Comparison of ENCODE assay signal across 30 mouse cellular contexts in genomic region chr16:23672375-23672774, GRCm38 (mm10).
DNase-seq lines count a peak whose midpoint lies in the region; ATAC-seq and TF ChIP-seq lines count a peak whose summit lies in the region.
"Had no signal": no experiment of that assay in that cellular context is flagged by ENCODE, and none has a peak within 500 bp of the region (broad histone marks: within the 10 kb centered on the region; RNA-seq: fewer than 3 reads in every experiment).

No protein-coding gene starts in this region.

- WGBS in hindbrain, embryonic 16.5 days, result 24% methylated on average over 6 of the region's 6 CpGs
- WGBS in hindbrain, embryonic 13.5 days, result 29% methylated on average over 6 of the region's 6 CpGs
- 44% methylated on average over 6 of the region's 6 CpGs for WGBS in lung, embryonic 14.5 days

- H3K4me1 ChIP-seq in hindbrain, embryonic 16.5 days (ENCODE audit: control insufficient read depth, insufficient read depth, low read depth, low read length), result no peaks in the 10 kb centered on the region
- H3K4me1 ChIP-seq in hindbrain, embryonic 13.5 days (replicated peaks), result peaks cover 9% of the 10 kb centered on the region; the same call in 1 of the 2 replicates
- H3K4me1 ChIP-seq in lung, embryonic 14.5 days (ENCODE audit: insufficient read depth), result no peaks in the 10 kb centered on the region
- H3K4me1 ChIP-seq: forebrain, embryonic 15.5 days; heart, embryonic 12.5 days; kidney, embryonic 15.5 days; limb, embryonic 10.5 days; limb, embryonic 15.5 days; liver, embryonic 15.5 days; lung, embryonic 15.5 days; midbrain, embryonic 12.5 days had no signal

- no peak overlapping the region for H3K9ac ChIP-seq in hindbrain, embryonic 16.5 days (ENCODE audit: low read depth, low read length)
- H3K9ac ChIP-seq in hindbrain, embryonic 13.5 days, result no peak overlapping the region
- no peak overlapping the region for H3K9ac ChIP-seq in lung, embryonic 14.5 days
- H3K9ac ChIP-seq: forebrain, embryonic 15.5 days; heart, embryonic 12.5 days; kidney, embryonic 15.5 days; limb, embryonic 15.5 days; liver, embryonic 15.5 days; lung, embryonic 15.5 days; midbrain, embryonic 12.5 days had no signal

- H3K9me3 ChIP-seq in hindbrain, embryonic 16.5 days (ENCODE audit: control insufficient read depth, low read length), result no peaks in the 10 kb centered on the region
- no peaks in the 10 kb centered on the region for H3K9me3 ChIP-seq in hindbrain, embryonic 13.5 days
- no peaks in the 10 kb centered on the region for H3K9me3 ChIP-seq in lung, embryonic 14.5 days (ENCODE audit: low read depth, low read length)
- H3K9me3 ChIP-seq: forebrain, embryonic 15.5 days; heart, embryonic 12.5 days; kidney, embryonic 15.5 days; limb, embryonic 10.5 days; limb, embryonic 15.5 days; liver, embryonic 15.5 days; lung, embryonic 15.5 days; midbrain, embryonic 12.5 days had no signal

- H3K27me3 ChIP-seq in hindbrain, embryonic 16.5 days (replicated peaks; ENCODE audit: control insufficient read depth, insufficient read depth, low read length), result no peaks in the 10 kb centered on the region
- H3K27me3 ChIP-seq in hindbrain, embryonic 13.5 days, result no peaks in the 10 kb centered on the region
- no peaks in the 10 kb centered on the region for H3K27me3 ChIP-seq in lung, embryonic 14.5 days (ENCODE audit: insufficient read depth, low read length)
- H3K27me3 ChIP-seq: forebrain, embryonic 15.5 days; heart, embryonic 12.5 days; kidney, embryonic 15.5 days; limb, embryonic 15.5 days; liver, embryonic 15.5 days; lung, embryonic 15.5 days; midbrain, embryonic 12.5 days had no signal

- no peak overlapping the region for H3K4me2 ChIP-seq in hindbrain, embryonic 16.5 days (ENCODE audit: low read length)
- H3K4me2 ChIP-seq in hindbrain, embryonic 13.5 days, result no peak overlapping the region
- H3K4me2 ChIP-seq in lung, embryonic 14.5 days, result no peak overlapping the region
- H3K4me2 ChIP-seq: forebrain, embryonic 15.5 days; heart, embryonic 12.5 days; kidney, embryonic 15.5 days; limb, embryonic 15.5 days; liver, embryonic 15.5 days; lung, embryonic 15.5 days; midbrain, embryonic 12.5 days had no signal

- DNase-seq in embryo, embryonic 11 days, result peak; percentile 7
- no peak for DNase-seq in embryo, embryonic 9.5 days (ENCODE audit: extremely low spot score)
- peak; percentile 1 for DNase-seq in lung, embryonic 14.5 days
- no peak for DNase-seq in lung, postnatal 10 days
- DNase-seq in retina, postnatal 1 day, result peak; percentile 41
- DNase-seq: adrenal gland, postnatal 14 days; cerebellum, adult 18-20 months; cerebellum, postnatal 36 days; gastrocnemius, adult 2 months; gastrocnemius, postnatal 36 days; heart, adult 18-20 months; heart, postnatal 4 days; kidney, adult 18-20 months; kidney, postnatal 4 days; lung, postnatal 36 days; spleen, adult 18-20 months; thymus, adult 18-20 months; thymus, postnatal 25 days had no signal

- H3K4me3 ChIP-seq in hindbrain, embryonic 16.5 days (ENCODE audit: low read length), result no peak overlapping the region
- no peak overlapping the region for H3K4me3 ChIP-seq in hindbrain, embryonic 13.5 days
- no peak overlapping the region for H3K4me3 ChIP-seq in lung, embryonic 14.5 days (ENCODE audit: low read depth, low read length)
- H3K4me3 ChIP-seq: forebrain, embryonic 15.5 days; gastrocnemius, adult 2 months; heart, embryonic 12.5 days; kidney, embryonic 15.5 days; limb, embryonic 10.5 days; limb, embryonic 15.5 days; liver, embryonic 15.5 days; lung, embryonic 15.5 days; midbrain, embryonic 12.5 days had no signal

- no peaks in the 10 kb centered on the region for H3K36me3 ChIP-seq in hindbrain, embryonic 16.5 days (ENCODE audit: control insufficient read depth, insufficient read depth, low read length)
- no peaks in the 10 kb centered on the region for H3K36me3 ChIP-seq in hindbrain, embryonic 13.5 days
- H3K36me3 ChIP-seq in lung, embryonic 14.5 days (ENCODE audit: insufficient read depth), result no peaks in the 10 kb centered on the region
- H3K36me3 ChIP-seq: forebrain, embryonic 15.5 days; heart, embryonic 12.5 days; kidney, embryonic 15.5 days; limb, embryonic 10.5 days; limb, embryonic 15.5 days; liver, embryonic 15.5 days; lung, embryonic 15.5 days; midbrain, embryonic 12.5 days had no signal

- TF ChIP-seq CTCF in lung, embryonic 14.5 days (IDR thresholded peaks at IDR 0.05; ENCODE audit: low read depth), result no peak

- no peak overlapping the region for H3K27ac ChIP-seq in hindbrain, embryonic 16.5 days (ENCODE audit: low read depth, low read length)
- H3K27ac ChIP-seq in hindbrain, embryonic 13.5 days, result no peak overlapping the region
- H3K27ac ChIP-seq in lung, embryonic 14.5 days (ENCODE audit: low read depth), result no peak overlapping the region
- H3K27ac ChIP-seq: forebrain, embryonic 15.5 days; gastrocnemius, adult 2 months; kidney, embryonic 15.5 days; limb, embryonic 10.5 days; limb, embryonic 15.5 days; liver, embryonic 15.5 days; lung, embryonic 15.5 days; midbrain, embryonic 12.5 days; stomach, postnatal 0 days had no signal

- ATAC-seq in hindbrain, embryonic 16.5 days, result peak; percentile 60
- ATAC-seq in hindbrain, embryonic 13.5 days (ENCODE audit: low FRiP score), result no peak
- ATAC-seq in lung, embryonic 14.5 days (ENCODE audit: insufficient read depth), result no peak
- ATAC-seq: CD4-positive, CD25-positive, alpha-beta regulatory T cell, adult 4 months; forebrain, embryonic 15.5 days had no signal

Comparison
In these comparisons a context has a peak if more than half of its experiments do, and no peak if none do; other contexts are left out.
1. DNase-seq: peak in embryo, embryonic 11 days (single experiment), lung, embryonic 14.5 days (single experiment) and retina, postnatal 1 day (single experiment); none in embryo, embryonic 9.5 days (single experiment) and lung, postnatal 10 days (single experiment).